Mouse (Mus musculus): ENCODE data around the gene Top1.

- TF ChIP-seq CTCF (IDR thresholded peaks at IDR 0.05; ENCODE audit: low read depth, low read length) (no peak), POLR2A (IDR thresholded peaks at IDR 0.05; ENCODE audit: insufficient read depth, low read length) (no peak)
Observed at GRCm38 (mm10) chr2:160731839-160732261, 86.2 kb downstream of the Top1 start.

Data from ES-Bruce4 (cell line).